Mouse (Mus musculus) embryonic fibroblast, embryonic 13.5 days (primary cell): ENCODE results near the gene Crct1. TPM values are rescaled to one million over a fixed set of nuclear protein-coding genes. Genes with fewer than 3 reads are reported as not detected.

Experiments used
- H3K27ac ChIP-seq: 2 replicates; pipeline ENCODE4 v1.5.1; 2012; ENCODE audit warnings: low read length, control low read depth, inconsistent platforms; ENCODE audit not compliant: insufficient read depth
- H3K4me1 ChIP-seq: 2 replicates; pipeline ENCODE4 v1.6.1; 2011; ENCODE audit warnings: low read length; ENCODE audit not compliant: control insufficient read depth, insufficient read depth
- H3K4me3 ChIP-seq: 2 replicates; pipeline ENCODE4 v1.5.1; 2011; ENCODE audit warnings: mild to moderate bottlenecking, control low read depth, low read length; ENCODE audit not compliant: insufficient read depth
- CTCF ChIP-seq: IDR thresholded peaks from 2 replicates; pipeline ENCODE4 v1.5.1; 2011; ENCODE audit warnings: mild to moderate bottlenecking, control low read depth, low read length, moderate library complexity, borderline replicate concordance; ENCODE audit not compliant: insufficient read depth
- POLR2A ChIP-seq: IDR thresholded peaks from 2 replicates; pipeline ENCODE4 v1.6.1; 2011; ENCODE audit warnings: low read depth, mild to moderate bottlenecking, control low read depth, low read length, moderate library complexity
- polyA plus RNA-seq: library from polyadenylated mRNA; stranded (reverse); fragments of >200 nt; gene quantifications from 2 replicates; pipeline ENCODE4 v1.2.4, GENCODE M21; 2011; ENCODE audit warnings: low read depth; ENCODE audit not compliant: missing spikeins, insufficient read length

Gene Crct1
- polyA plus RNA-seq, 1 experiment: 0.74 TPM

GRCm38 (mm10) chr3:93002843-93003242 lies 12.6 kb downstream of the Crct1 start:
- no peaks in the 10 kb centered on the region for H3K4me1 ChIP-seq
- H3K4me3 ChIP-seq: no peak overlapping the region
- H3K27ac ChIP-seq: no peak overlapping the region
- TF ChIP-seq POLR2A (no peak), CTCF (no peak)

GRCm38 (mm10) chr3:93000621-93001020 lies 14.9 kb downstream of the Crct1 start:
- TF ChIP-seq POLR2A (no peak), CTCF (peak; percentile 50; the same call in 1 of the 2 replicates)
- no peak overlapping the region for H3K27ac ChIP-seq
- no peak overlapping the region for H3K4me3 ChIP-seq
- H3K4me1 ChIP-seq: no peaks in the 10 kb centered on the region

GRCm38 (mm10) chr3:92998691-92999090 lies 16.8 kb downstream of the Crct1 start:
- no peak for TF ChIP-seq POLR2A
- TF ChIP-seq CTCF: peak; percentile 78
- Histone ChIP-seq H3K4me1 (no peaks in the 10 kb centered on the region), H3K4me3 (no peak overlapping the region), H3K27ac (no peak overlapping the region)

- TF ChIP-seq POLR2A (no peak), CTCF (no peak)
- Histone ChIP-seq H3K4me1 (no peaks in the 10 kb centered on the region), H3K4me3 (no peak within 1 kb of the TSS), H3K27ac (no peak within 1 kb of the TSS)
Measured at GRCm38 (mm10) chr3:92991926-92992325, 23.6 kb downstream of the Crct1 start, which contains the start of gene Lce3f. Gene Lce3f, plus strand, starts transcription at chr3:92992226.

DNA sequence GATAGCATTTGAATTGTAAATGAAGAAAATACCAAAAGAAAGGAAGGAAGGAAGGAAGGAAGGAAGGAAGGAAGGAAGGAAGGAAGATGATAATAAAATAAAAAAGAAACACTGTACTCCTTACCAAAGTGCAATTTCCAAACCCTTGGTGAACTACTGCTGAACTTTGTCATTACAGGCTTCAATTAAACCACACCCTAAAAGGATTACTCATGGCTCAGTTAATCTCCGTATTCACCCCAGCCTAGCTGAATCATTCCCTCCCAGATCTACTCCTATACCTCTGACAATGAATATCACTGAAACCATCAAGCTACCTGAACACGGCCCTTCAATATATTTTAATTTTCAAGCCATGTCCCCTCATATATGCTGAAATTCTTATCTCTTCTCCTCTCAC lies 37.0 kb downstream of the Crct1 start:
- H3K4me3 ChIP-seq: no peak overlapping the region
- TF ChIP-seq CTCF (no peak), POLR2A (no peak)
- peaks cover 6% of the 10 kb centered on the region for H3K4me1 ChIP-seq
- no peak overlapping the region for H3K27ac ChIP-seq

GRCm38 (mm10) chr3:92966761-92967160 lies 48.7 kb downstream of the Crct1 start, which contains the start of gene Lce3e:
Gene Lce3e, plus strand, starts transcription at chr3:92967061.
- no peak within 1 kb of the TSS for H3K4me3 ChIP-seq
- no peaks in the 10 kb centered on the region for H3K4me1 ChIP-seq
- no peak within 1 kb of the TSS for H3K27ac ChIP-seq
- TF ChIP-seq POLR2A (no peak), CTCF (no peak)

Other genes with a start within 250 kb of the Crct1 start
- not detected in 2 replicates for gene Lce1i, start 236.8 kb downstream of the Crct1 start, polyA plus RNA-seq
- not detected in 2 replicates for gene Lce1j, start 225.2 kb downstream of the Crct1 start, polyA plus RNA-seq
- not detected in 2 replicates for gene Lce1k, start 207.8 kb downstream of the Crct1 start, polyA plus RNA-seq
- gene Kprp, start 188.4 kb downstream of the Crct1 start, polyA plus RNA-seq: not detected in 2 replicates
- not detected in 2 replicates for gene Lce1l, start 164.4 kb downstream of the Crct1 start, polyA plus RNA-seq
- gene 2310050C09Rik, start 145.5 kb downstream of the Crct1 start, polyA plus RNA-seq: not detected in 2 replicates
- not detected in 2 replicates for gene Lce3a, start 89.5 kb downstream of the Crct1 start, polyA plus RNA-seq
- not detected in 2 replicates for gene Lce3b, start 82.7 kb downstream of the Crct1 start, polyA plus RNA-seq
- gene Lce3c, start 71.2 kb downstream of the Crct1 start, polyA plus RNA-seq: not detected in 2 replicates
- gene Lce3d, start 58.3 kb downstream of the Crct1 start, polyA plus RNA-seq: not detected in 2 replicates
- not detected in 2 replicates for gene Lce3e, start 48.6 kb downstream of the Crct1 start, polyA plus RNA-seq
- not detected in 2 replicates for gene Lce3f, start 23.5 kb downstream of the Crct1 start, polyA plus RNA-seq
- not detected in 2 replicates for gene Lce1m, start 3.4 kb upstream of the Crct1 start, polyA plus RNA-seq
- gene Gm4858, start 53.1 kb upstream of the Crct1 start, polyA plus RNA-seq: not detected in 2 replicates
- gene Crnn, start 129.1 kb upstream of the Crct1 start, polyA plus RNA-seq: not detected in 2 replicates
- gene Flg2, start 181.6 kb upstream of the Crct1 start, polyA plus RNA-seq: not detected in 2 replicates